Mouse (Mus musculus): ENCODE measurements around the gene Cd200r4. TPM values are rescaled to one million over a fixed set of nuclear protein-coding genes. Genes with fewer than 3 reads are reported as not detected.
"Not testable (repeated sequence)": the region's sequence is repeated elsewhere in the genome, so short reads cannot be mapped to it uniquely, and the experiment has no call there.

Cd200r4 gene
- polyA plus RNA-seq, 1 experiment from 2014 or later = 0.11 TPM

DNA sequence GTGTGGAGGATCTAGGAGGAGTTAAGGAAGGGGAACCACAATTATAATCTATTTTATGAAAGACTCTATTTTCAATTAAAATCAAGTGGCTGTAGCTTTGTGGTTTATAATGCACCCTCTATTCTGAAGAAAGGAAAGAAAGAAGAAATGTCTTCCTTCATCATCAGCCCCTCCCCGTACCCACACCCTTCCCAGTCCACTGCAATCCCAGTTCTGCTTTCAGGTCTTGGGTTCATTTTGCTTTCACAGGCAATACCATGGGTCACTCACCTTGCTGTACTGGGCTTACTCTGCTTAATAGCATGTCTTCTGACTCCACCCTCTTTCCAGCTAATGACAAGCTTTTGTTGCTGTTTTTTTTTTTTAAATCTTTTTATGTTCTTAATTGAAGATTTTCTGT, 24.6 kb upstream of the Cd200r4 start:
- no peak for DNase-seq (ENCODE audit: low spot score)
- H3K9me3 ChIP-seq (ENCODE audit: control insufficient read depth, low read length) = no peaks in the 10 kb centered on the region
- no peaks in the 10 kb centered on the region for H3K36me3 ChIP-seq (ENCODE audit: control insufficient read depth, insufficient read depth, low read length)
- ATAC-seq (ENCODE audit: low FRiP score, low TSS enrichment) = no peak
- H3K27me3 ChIP-seq (ENCODE audit: control insufficient read depth, insufficient read depth, low read length) = no peaks in the 10 kb centered on the region
- no peak overlapping the region for H3K4me2 ChIP-seq (replicated peaks; ENCODE audit: low read depth)
- TF ChIP-seq CTCF (IDR thresholded peaks at IDR 0.05; ENCODE audit: low read depth) (no peak), EP300 (optimal IDR thresholded peaks at IDR 0.05) (no peak)
- WGBS = 75% methylated on average over 1 of the region's 1 CpGs
- no peaks in the 10 kb centered on the region for H3K4me1 ChIP-seq (replicated peaks; ENCODE audit: control insufficient read depth, insufficient read depth)
- H3K9ac ChIP-seq (ENCODE audit: low read length) = no peak overlapping the region
- H3K27ac ChIP-seq (replicated peaks) = no peak overlapping the region
- H3K4me3 ChIP-seq (ENCODE audit: low read depth, low read length) = no peak overlapping the region

DNA sequence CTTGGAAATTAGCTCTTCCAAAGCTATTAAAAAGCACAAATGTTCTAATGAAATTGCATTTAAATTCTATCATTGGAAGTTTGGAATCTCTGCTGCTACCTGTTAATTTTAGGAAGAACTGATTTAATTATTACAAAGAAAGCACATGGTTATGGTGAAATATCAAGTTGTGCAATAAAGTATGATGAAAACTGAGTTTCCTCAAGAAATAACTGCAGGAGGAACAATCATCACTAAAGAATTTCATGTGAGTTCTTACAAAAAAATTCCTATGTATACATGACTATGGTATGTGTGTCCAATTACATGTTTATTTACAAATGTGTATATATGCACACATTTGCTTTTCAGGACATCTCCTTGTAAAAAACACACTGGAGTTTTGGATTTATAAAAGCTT, 17.1 kb upstream of the Cd200r4 start:
- TF ChIP-seq EP300 (optimal IDR thresholded peaks at IDR 0.05) (no peak), CTCF (IDR thresholded peaks at IDR 0.05; ENCODE audit: low read depth) (no peak)
- DNase-seq (ENCODE audit: low spot score) = no peak
- Histone ChIP-seq H3K9me3 (ENCODE audit: control insufficient read depth, low read length) (no peaks in the 10 kb centered on the region), H3K4me3 (ENCODE audit: low read depth, low read length) (no peak overlapping the region), H3K27ac (replicated peaks) (no peak overlapping the region), H3K4me2 (replicated peaks; ENCODE audit: low read depth) (no peak overlapping the region), H3K9ac (ENCODE audit: low read length) (no peak overlapping the region), H3K36me3 (ENCODE audit: control insufficient read depth, insufficient read depth, low read length) (no peaks in the 10 kb centered on the region), H3K4me1 (replicated peaks; ENCODE audit: control insufficient read depth, insufficient read depth) (no peaks in the 10 kb centered on the region), H3K27me3 (ENCODE audit: control insufficient read depth, insufficient read depth, low read length) (no peaks in the 10 kb centered on the region)
- no peak for ATAC-seq (ENCODE audit: low FRiP score, low TSS enrichment)

DNA sequence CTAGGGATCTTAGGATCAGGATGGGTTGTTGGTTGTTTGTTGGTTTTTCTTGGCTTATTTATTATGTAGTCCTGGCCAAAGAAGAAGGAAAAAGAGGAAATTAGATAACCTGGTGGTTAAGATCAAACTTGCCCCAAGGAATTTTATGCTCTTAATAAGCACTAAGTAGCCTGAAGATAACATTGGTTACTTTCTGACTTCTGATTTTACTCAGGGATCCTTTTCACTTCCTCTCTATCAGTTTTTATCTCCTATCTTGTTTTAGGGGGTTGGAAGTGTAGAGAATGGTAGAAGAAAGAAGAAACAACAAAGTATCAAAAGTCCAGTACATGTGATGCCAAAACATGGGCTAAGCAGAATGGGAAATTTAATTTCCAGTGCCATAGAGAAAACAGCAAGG, 5.6 kb upstream of the Cd200r4 start:
- no peak overlapping the region for H3K4me2 ChIP-seq (replicated peaks; ENCODE audit: low read depth)
- DNase-seq (ENCODE audit: low spot score) (no peak), ATAC-seq (ENCODE audit: low FRiP score, low TSS enrichment) (no peak)
- no peak overlapping the region for H3K4me3 ChIP-seq (ENCODE audit: low read depth, low read length)
- H3K4me1 ChIP-seq (replicated peaks; ENCODE audit: control insufficient read depth, insufficient read depth) = no peaks in the 10 kb centered on the region
- no peaks in the 10 kb centered on the region for H3K27me3 ChIP-seq (ENCODE audit: control insufficient read depth, insufficient read depth, low read length)
- no peaks in the 10 kb centered on the region for H3K9me3 ChIP-seq (ENCODE audit: control insufficient read depth, low read length)
- H3K27ac ChIP-seq (replicated peaks) = no peak overlapping the region
- H3K36me3 ChIP-seq (ENCODE audit: control insufficient read depth, insufficient read depth, low read length) = no peaks in the 10 kb centered on the region
- H3K9ac ChIP-seq (ENCODE audit: low read length) = no peak overlapping the region
- TF ChIP-seq EP300 (optimal IDR thresholded peaks at IDR 0.05) = no peak
- TF ChIP-seq CTCF (IDR thresholded peaks at IDR 0.05; ENCODE audit: low read depth) = no peak

DNA sequence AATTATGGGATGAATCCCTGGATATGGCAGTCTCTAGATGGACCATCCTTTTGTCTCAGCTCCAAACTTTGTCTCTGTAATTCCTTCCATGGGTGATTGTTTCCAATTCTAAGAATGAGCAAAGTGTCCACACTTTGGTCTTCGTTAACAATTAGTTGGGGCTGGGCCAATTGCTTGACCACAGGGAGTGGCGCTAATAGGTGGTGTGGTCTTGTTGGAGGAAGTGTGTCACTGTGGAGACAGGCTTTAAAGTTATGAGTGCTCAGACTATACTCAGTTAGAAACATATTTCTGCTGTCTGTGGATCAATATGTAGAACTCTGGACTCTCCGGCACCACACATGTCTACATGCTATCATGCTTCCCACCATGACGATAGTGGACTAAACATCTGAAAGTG, 1.3 kb upstream of the Cd200r4 start:
- H3K36me3 ChIP-seq (ENCODE audit: control insufficient read depth, insufficient read depth, low read length); H3K9ac ChIP-seq (ENCODE audit: low read length); DNase-seq (ENCODE audit: low spot score); H3K4me2 ChIP-seq (replicated peaks; ENCODE audit: low read depth); H3K4me3 ChIP-seq (ENCODE audit: low read depth, low read length); H3K27ac ChIP-seq (replicated peaks); H3K9me3 ChIP-seq (ENCODE audit: control insufficient read depth, low read length); ATAC-seq (ENCODE audit: low FRiP score, low TSS enrichment); H3K4me1 ChIP-seq (replicated peaks; ENCODE audit: control insufficient read depth, insufficient read depth); H3K27me3 ChIP-seq (ENCODE audit: control insufficient read depth, insufficient read depth, low read length): not testable (repeated sequence)
- WGBS = 96% methylated on average over 4 of the region's 4 CpGs

DNA sequence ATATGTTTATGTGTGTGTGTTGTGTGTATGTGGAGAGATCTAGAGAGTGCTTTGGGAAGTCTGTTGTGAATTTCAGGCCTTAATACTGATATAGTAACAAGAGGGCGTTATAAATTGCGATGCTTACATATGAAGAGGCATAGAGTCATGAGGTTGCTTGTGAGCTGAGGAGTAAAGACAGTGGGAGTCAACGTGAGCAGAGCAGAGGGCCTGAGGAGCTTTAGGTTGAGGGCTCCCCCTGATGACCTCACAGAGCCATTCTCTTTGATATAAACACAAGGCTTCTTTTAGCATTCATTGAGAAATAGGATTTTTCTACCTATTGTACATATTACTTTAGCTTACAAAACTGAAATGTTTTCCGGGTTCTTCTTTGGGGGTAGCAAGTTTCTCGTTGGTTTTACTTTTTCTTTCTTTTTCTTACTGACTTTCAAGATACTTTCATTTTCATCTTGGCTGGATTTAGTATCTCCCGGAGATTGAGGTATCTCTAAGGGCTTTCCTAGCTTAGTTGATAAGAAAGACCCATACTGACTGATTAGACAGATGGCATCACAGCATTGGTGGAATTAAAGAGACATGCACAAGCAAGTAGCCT, 1.0 kb downstream of the Cd200r4 start:
- H3K9ac ChIP-seq (ENCODE audit: low read length) = no peak overlapping the region
- H3K4me2 ChIP-seq (replicated peaks; ENCODE audit: low read depth) = no peak overlapping the region
- no peaks in the 10 kb centered on the region for H3K4me1 ChIP-seq (replicated peaks; ENCODE audit: control insufficient read depth, insufficient read depth)
- no peaks in the 10 kb centered on the region for H3K36me3 ChIP-seq (ENCODE audit: control insufficient read depth, insufficient read depth, low read length)
- ATAC-seq (ENCODE audit: low FRiP score, low TSS enrichment) (no peak), DNase-seq (ENCODE audit: low spot score) (no peak)
- WGBS = 79% methylated on average over 6 of the region's 6 CpGs
- no peak overlapping the region for H3K27ac ChIP-seq (replicated peaks)
- H3K4me3 ChIP-seq (ENCODE audit: low read depth, low read length) = no peak overlapping the region
- H3K27me3 ChIP-seq (ENCODE audit: control insufficient read depth, insufficient read depth, low read length) = no peaks in the 10 kb centered on the region
- no peaks in the 10 kb centered on the region for H3K9me3 ChIP-seq (ENCODE audit: control insufficient read depth, low read length)
- TF ChIP-seq EP300 (optimal IDR thresholded peaks at IDR 0.05) = no peak
- TF ChIP-seq CTCF (IDR thresholded peaks at IDR 0.05; ENCODE audit: low read depth) = no peak

DNA sequence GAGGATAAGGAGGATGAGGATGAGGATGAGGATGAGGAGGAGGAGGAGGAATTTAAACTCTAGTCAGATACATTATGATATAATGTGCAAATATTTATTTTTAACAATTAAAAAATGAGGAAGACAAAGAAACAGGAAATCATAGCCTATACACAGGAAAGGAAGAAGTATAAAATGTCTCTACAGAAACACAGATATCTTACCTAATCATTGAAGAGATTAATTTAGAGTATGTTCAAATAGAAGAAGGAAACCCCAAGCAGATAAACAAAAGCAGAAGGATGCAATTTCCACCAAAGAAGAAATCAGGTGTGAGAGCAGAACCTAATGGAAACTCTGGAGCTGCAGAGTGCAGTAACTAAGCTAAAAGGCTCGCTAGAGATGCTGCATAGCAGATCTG, 6.5 kb downstream of the Cd200r4 start:
- no peak for ATAC-seq (ENCODE audit: low FRiP score, low TSS enrichment)
- no peak for TF ChIP-seq EP300 (optimal IDR thresholded peaks at IDR 0.05)
- no peak for TF ChIP-seq CTCF (IDR thresholded peaks at IDR 0.05; ENCODE audit: low read depth)
- 49% methylated on average over 1 of the region's 1 CpGs for WGBS
- H3K27me3 ChIP-seq (ENCODE audit: control insufficient read depth, insufficient read depth, low read length) = no peaks in the 10 kb centered on the region
- no peak overlapping the region for H3K27ac ChIP-seq (replicated peaks)
- H3K9me3 ChIP-seq (ENCODE audit: control insufficient read depth, low read length) = no peaks in the 10 kb centered on the region
- no peak overlapping the region for H3K4me2 ChIP-seq (replicated peaks; ENCODE audit: low read depth)
- DNase-seq (ENCODE audit: low spot score) = no peak
- no peaks in the 10 kb centered on the region for H3K4me1 ChIP-seq (replicated peaks; ENCODE audit: control insufficient read depth, insufficient read depth)
- no peaks in the 10 kb centered on the region for H3K36me3 ChIP-seq (ENCODE audit: control insufficient read depth, insufficient read depth, low read length)
- H3K4me3 ChIP-seq (ENCODE audit: low read depth, low read length) = no peak overlapping the region
- no peak overlapping the region for H3K9ac ChIP-seq (ENCODE audit: low read length)
